Mouse (Mus musculus): ENCODE measurements around the gene Tenm3. TPM values are rescaled to one million over a fixed set of nuclear protein-coding genes. Genes with fewer than 3 reads are reported as not detected.
A peak's percentile ranks its signal among the peaks of the same experiment; 100 is the strongest.

Gene Tenm3
- polyA plus RNA-seq (2015; fragmentation: Nextera tagmentation; extraction: Ambion mirVana) = 41.6 and 49.6 TPM in 2 replicates

GRCm38 (mm10) chr8:48843931-48844285 lies at the start of gene Tenm3:
Gene Tenm3 (minus strand): TSS chr8:48843951.
- Histone ChIP-seq H3K4me1 (peaks cover 36% of the 10 kb centered on the region), H3K4me3 (peak within 1 kb of the TSS; percentile 63), H3K27me3 (replicated peaks) (peaks cover 15% of the 10 kb centered on the region), H3K27ac (peak within 1 kb of the TSS; percentile 86), H3K9me3 (no peaks in the 10 kb centered on the region), H3K9ac (peak within 1 kb of the TSS; percentile 76), H3K4me2 (peak within 1 kb of the TSS; percentile 99), H3K36me3 (replicated peaks) (no peaks in the 10 kb centered on the region)
- peak; percentile 75 for ATAC-seq (replicated peaks)
- WGBS = under 1% methylated on average over 19 of the region's 19 CpGs

GRCm38 (mm10) chr8:48890216-48890765 lies 46.5 kb upstream of the Tenm3 start:
- peaks cover under 1% of the 10 kb centered on the region; the same call in 1 of the 2 replicates for H3K4me1 ChIP-seq
- no peak overlapping the region for H3K9ac ChIP-seq
- ATAC-seq (replicated peaks) = no peak
- no peak overlapping the region for H3K27ac ChIP-seq
- H3K36me3 ChIP-seq (replicated peaks) = no peaks in the 10 kb centered on the region
- WGBS = 52% methylated on average over 7 of the region's 7 CpGs
- H3K27me3 ChIP-seq (replicated peaks) = no peaks in the 10 kb centered on the region
- H3K9me3 ChIP-seq = no peaks in the 10 kb centered on the region
- no peak overlapping the region for H3K4me2 ChIP-seq
- no peak overlapping the region for H3K4me3 ChIP-seq

GRCm38 (mm10) chr8:48884270-48884669 lies 40.5 kb upstream of the Tenm3 start:
- no peaks in the 10 kb centered on the region for H3K9me3 ChIP-seq
- no peak overlapping the region for H3K27ac ChIP-seq
- no peak overlapping the region for H3K4me2 ChIP-seq
- H3K9ac ChIP-seq = no peak overlapping the region
- H3K36me3 ChIP-seq (replicated peaks) = no peaks in the 10 kb centered on the region
- no peaks in the 10 kb centered on the region for H3K27me3 ChIP-seq (replicated peaks)
- no peaks in the 10 kb centered on the region for H3K4me1 ChIP-seq
- no peak for ATAC-seq (replicated peaks)
- H3K4me3 ChIP-seq = no peak overlapping the region
- WGBS = 92% methylated on average over 4 of the region's 4 CpGs

GRCm38 (mm10) chr8:48880585-48880984 lies 36.8 kb upstream of the Tenm3 start:
- H3K4me2 ChIP-seq = no peak overlapping the region
- ATAC-seq (replicated peaks) = no peak
- H3K36me3 ChIP-seq (replicated peaks) = no peaks in the 10 kb centered on the region
- no peak overlapping the region for H3K9ac ChIP-seq
- H3K27me3 ChIP-seq (replicated peaks) = no peaks in the 10 kb centered on the region
- WGBS = 89% methylated on average over 5 of the region's 5 CpGs
- H3K27ac ChIP-seq = no peak overlapping the region
- no peak overlapping the region for H3K4me3 ChIP-seq
- H3K9me3 ChIP-seq = no peaks in the 10 kb centered on the region
- no peaks in the 10 kb centered on the region for H3K4me1 ChIP-seq

GRCm38 (mm10) chr8:48865972-48866371 lies 22.2 kb upstream of the Tenm3 start:
- WGBS = 95% methylated on average over 5 of the region's 5 CpGs
- no peaks in the 10 kb centered on the region for H3K36me3 ChIP-seq (replicated peaks)

GRCm38 (mm10) chr8:48865485-48865884 lies 21.7 kb upstream of the Tenm3 start:
- ATAC-seq (replicated peaks) = no peak
- 72% methylated on average over 4 of the region's 4 CpGs for WGBS
- no peak overlapping the region for H3K9ac ChIP-seq
- no peak overlapping the region for H3K27ac ChIP-seq
- no peak overlapping the region for H3K4me2 ChIP-seq
- no peaks in the 10 kb centered on the region for H3K4me1 ChIP-seq
- H3K27me3 ChIP-seq (replicated peaks) = no peaks in the 10 kb centered on the region
- no peaks in the 10 kb centered on the region for H3K9me3 ChIP-seq
- H3K4me3 ChIP-seq = no peak overlapping the region
- no peaks in the 10 kb centered on the region for H3K36me3 ChIP-seq (replicated peaks)

More at GRCm38 (mm10) chr8:48865972-48866371, 22.2 kb upstream of the Tenm3 start:
- no peak overlapping the region for H3K27ac ChIP-seq
- ATAC-seq (replicated peaks) = no peak
- H3K4me1 ChIP-seq = no peaks in the 10 kb centered on the region
- H3K9me3 ChIP-seq = no peaks in the 10 kb centered on the region
- H3K4me2 ChIP-seq = no peak overlapping the region
- H3K9ac ChIP-seq = no peak overlapping the region
- H3K27me3 ChIP-seq (replicated peaks) = no peaks in the 10 kb centered on the region
- H3K4me3 ChIP-seq = no peak overlapping the region

- H3K4me2 ChIP-seq = 0 out of 2 replicates have a peak overlapping the region, but pooled peaks have one; percentile 5
- peak; percentile 76 for ATAC-seq (replicated peaks)
Observed at GRCm38 (mm10) chr8:48850223-48851010, 6.7 kb upstream of the Tenm3 start.

DNA sequence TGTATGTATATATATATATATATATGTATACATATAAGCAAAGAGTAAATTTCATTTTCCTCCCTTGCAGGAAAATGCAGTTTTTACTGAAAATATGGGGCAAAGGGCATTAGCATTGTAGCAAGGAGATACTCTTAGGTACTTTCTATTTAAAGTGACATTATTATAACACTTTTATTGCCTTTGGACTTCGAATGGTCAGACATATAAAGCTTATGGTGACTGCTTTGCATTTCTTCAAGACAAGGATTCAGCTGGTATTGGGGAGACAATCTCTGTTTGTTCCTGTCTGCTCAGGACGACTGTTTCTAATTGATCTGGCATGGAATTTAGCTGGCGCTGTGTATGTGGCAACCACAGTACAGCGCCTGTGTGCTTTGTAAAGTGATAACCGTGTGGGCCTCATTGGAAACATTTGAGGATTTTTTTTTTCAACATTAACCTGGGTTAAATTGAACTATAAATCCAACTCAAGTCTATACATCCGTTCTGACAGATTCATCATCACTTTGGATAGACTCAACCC lies 5.4 kb upstream of the Tenm3 start:
- Histone ChIP-seq H3K27ac (0 out of 2 replicates have a peak overlapping the region, but pooled peaks have one; percentile 4), H3K9me3 (no peaks in the 10 kb centered on the region), H3K36me3 (replicated peaks) (no peaks in the 10 kb centered on the region), H3K4me2 (no peak overlapping the region), H3K27me3 (replicated peaks) (peaks cover 18% of the 10 kb centered on the region), H3K4me3 (no peak overlapping the region), H3K4me1 (peaks cover 33% of the 10 kb centered on the region), H3K9ac (no peak overlapping the region)
- WGBS = 28% methylated on average over 6 of the region's 6 CpGs
- ATAC-seq (replicated peaks) = no peak

More at GRCm38 (mm10) chr8:48850223-48851010, 6.7 kb upstream of the Tenm3 start:
- WGBS = 8% methylated on average over 8 of the region's 8 CpGs
- Histone ChIP-seq H3K4me1 (peaks cover 20% of the 10 kb centered on the region), H3K36me3 (replicated peaks) (no peaks in the 10 kb centered on the region), H3K4me3 (no peak overlapping the region), H3K9me3 (no peaks in the 10 kb centered on the region), H3K9ac (no peak overlapping the region), H3K27ac (no peak overlapping the region), H3K27me3 (replicated peaks) (peaks cover 5% of the 10 kb centered on the region)

DNA sequence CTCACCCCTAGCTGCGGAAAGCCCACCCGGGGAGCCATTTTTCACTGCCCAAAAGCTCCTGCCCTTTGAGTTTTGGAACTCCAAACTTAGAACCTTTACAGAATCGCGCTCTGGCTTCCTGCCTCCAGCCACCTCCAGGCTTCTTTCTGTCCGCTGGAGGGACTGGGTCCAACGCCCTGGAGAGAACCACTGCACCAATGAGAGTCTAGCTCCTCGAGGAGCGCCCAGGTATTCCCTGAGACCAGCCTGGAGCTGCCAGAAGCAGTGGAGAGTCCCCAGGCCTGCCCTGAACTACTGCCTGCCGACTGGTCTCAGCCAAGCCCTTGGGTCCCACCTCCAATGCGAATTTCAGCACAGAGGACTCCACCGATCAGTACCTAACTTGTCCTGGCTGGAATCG lies 1.2 kb upstream of the Tenm3 start:
- Histone ChIP-seq H3K4me1 (peaks cover 38% of the 10 kb centered on the region), H3K9me3 (no peaks in the 10 kb centered on the region), H3K27me3 (replicated peaks) (peaks cover 15% of the 10 kb centered on the region), H3K4me2 (peak overlapping the region; percentile 99), H3K36me3 (replicated peaks) (no peaks in the 10 kb centered on the region), H3K27ac (peak overlapping the region; percentile 42; the same call in 1 of the 2 replicates), H3K4me3 (peak overlapping the region; percentile 63), H3K9ac (no peak overlapping the region)
- 7% methylated on average over 12 of the region's 12 CpGs for WGBS
- no peak for ATAC-seq (replicated peaks)

DNA sequence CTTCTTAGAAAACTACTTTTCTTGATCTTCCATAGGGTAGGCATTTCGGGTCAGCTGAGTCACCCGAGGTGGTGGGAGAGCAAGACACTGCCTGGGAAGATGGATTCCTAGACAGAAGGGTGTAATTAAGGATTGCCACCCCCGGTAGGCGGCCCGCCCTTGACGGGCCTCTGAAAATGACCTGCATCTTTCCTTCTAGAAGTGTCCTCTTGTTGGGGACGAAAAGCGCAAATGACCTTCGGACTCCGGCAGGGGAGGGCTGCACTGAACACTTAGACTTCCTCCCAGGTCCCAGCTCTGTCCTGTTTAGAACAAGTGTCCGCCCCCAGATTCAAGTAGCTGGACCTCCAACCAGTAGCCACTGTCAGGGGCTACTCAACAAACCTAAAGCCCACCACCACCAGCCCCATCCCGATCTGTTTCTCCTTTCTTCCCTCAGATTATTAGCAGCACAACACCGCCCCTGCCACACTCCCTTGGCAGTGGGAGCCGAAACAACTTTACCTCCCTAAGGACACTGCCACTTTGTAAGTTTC lies 687 bp upstream of the Tenm3 start:
- 0% methylated on average over 14 of the region's 14 CpGs for WGBS

DNA sequence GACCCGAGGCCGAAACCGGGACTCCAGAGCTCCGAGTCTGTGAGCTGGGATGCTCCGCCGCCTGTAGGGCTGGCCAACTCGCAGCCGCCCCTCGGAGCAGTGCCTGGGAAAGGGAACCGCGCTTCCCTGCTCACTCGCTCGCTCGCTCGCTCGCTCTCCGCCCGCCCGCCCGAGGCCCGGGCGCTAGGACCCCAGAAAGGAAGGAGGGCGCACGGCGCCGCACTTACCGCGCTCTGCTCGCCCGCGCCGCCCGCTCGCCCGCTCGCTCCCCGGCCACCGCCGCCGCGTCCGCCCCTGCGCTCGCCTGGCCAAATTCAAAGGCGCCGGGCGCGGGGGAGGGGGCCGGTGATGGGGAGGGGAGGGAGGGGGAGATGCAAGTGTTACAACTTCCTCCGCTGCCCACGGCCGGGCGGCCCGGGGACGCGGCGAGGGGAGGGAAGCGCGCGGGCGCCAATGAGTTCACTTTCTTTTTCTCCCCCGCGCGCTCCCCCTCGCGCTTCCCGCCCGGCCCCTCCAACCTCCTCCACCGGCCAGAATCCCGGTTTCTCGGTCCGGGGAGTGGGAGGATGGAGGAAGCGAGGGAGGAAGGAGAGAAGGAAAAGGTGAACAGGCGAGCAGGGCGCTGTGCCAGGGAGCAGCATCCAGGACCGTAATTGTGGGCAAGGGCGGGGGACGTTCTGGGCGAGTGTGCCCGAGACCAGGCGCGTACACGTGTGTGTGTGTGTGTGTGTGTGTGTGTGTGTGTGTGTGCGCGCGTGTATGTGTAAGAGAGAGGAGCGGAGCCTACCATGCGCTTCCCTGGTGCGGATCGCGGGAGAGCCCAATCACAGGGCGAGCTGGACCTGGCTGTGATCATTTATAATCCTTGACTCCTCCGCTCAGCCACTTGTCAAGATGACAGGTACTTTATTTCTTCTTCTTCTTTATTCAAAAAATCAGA lies 490 bp downstream of the Tenm3 start:
- Histone ChIP-seq H3K4me2 (peak overlapping the region; percentile 99), H3K36me3 (replicated peaks) (no peaks in the 10 kb centered on the region), H3K4me1 (peaks cover 36% of the 10 kb centered on the region), H3K9ac (peak overlapping the region; percentile 76), H3K27ac (peak overlapping the region; percentile 86), H3K9me3 (no peaks in the 10 kb centered on the region), H3K4me3 (peak overlapping the region; percentile 63), H3K27me3 (replicated peaks) (peaks cover 15% of the 10 kb centered on the region)
- ATAC-seq (replicated peaks) = peak; percentile 85
- under 1% methylated on average over 83 of the region's 93 CpGs for WGBS

More for the DNA sequence above, 687 bp upstream of the Tenm3 start:
- Histone ChIP-seq H3K9ac (peak overlapping the region; percentile 76), H3K36me3 (replicated peaks) (no peaks in the 10 kb centered on the region), H3K4me1 (peaks cover 36% of the 10 kb centered on the region), H3K4me2 (peak overlapping the region; percentile 99), H3K9me3 (no peaks in the 10 kb centered on the region), H3K27ac (peak overlapping the region; percentile 86), H3K4me3 (peak overlapping the region; percentile 63), H3K27me3 (replicated peaks) (peaks cover 15% of the 10 kb centered on the region)
- peak; percentile 8; the same call in 1 of the 2 replicates for ATAC-seq (replicated peaks)
